Mouse (Mus musculus) stomach, embryonic 15.5 days (tissue): ENCODE data around the gene Egln2. TPM values are rescaled to one million over a fixed set of nuclear protein-coding genes. Genes with fewer than 3 reads are reported as not detected.

ENCODE experiments used
- ATAC-seq: fragments of 200-750 bp; cut with Nextera tagmentation; 2 replicates; pipeline ENCODE4 v1.8.0; 2017; ENCODE audit warnings: low read depth, moderate number of reproducible peaks, moderate TSS enrichment; ENCODE audit not compliant: insufficient read depth, low FRiP score
- H3K27ac ChIP-seq: fragments of 300-500 bp; sonication (generic); 2 replicates; pipeline ENCODE4 v1.5.1; 2015; ENCODE audit warnings: mild to moderate bottlenecking, inconsistent platforms
- H3K27me3 ChIP-seq: fragments of 300-500 bp; sonication (generic); replicated peaks from 2 replicates; pipeline ENCODE4 v1.6.1; 2015; ENCODE audit warnings: inconsistent platforms
- H3K36me3 ChIP-seq: fragments of 300-500 bp; sonication (generic); 2 replicates; pipeline ENCODE4 v1.6.1; 2015; ENCODE audit warnings: inconsistent platforms
- H3K4me1 ChIP-seq: fragments of 300-500 bp; sonication (generic); 2 replicates; pipeline ENCODE4 v1.6.1; 2015; ENCODE audit warnings: inconsistent platforms
- H3K4me2 ChIP-seq: fragments of 300-500 bp; sonication (generic); 2 replicates; pipeline ENCODE4 v1.6.1; 2015; ENCODE audit warnings: mild to moderate bottlenecking, inconsistent platforms
- H3K4me3 ChIP-seq: fragments of 300-500 bp; sonication (generic); replicated peaks from 2 replicates; pipeline ENCODE4 v1.5.1; 2015; ENCODE audit warnings: inconsistent platforms
- H3K9ac ChIP-seq: fragments of 300-500 bp; sonication (generic); 2 replicates; pipeline ENCODE4 v1.6.1; 2015; ENCODE audit warnings: inconsistent platforms
- H3K9me3 ChIP-seq: fragments of 300-500 bp; sonication (generic); 2 replicates; pipeline ENCODE4 v1.6.1; 2016; ENCODE audit warnings: inconsistent platforms
- WGBS: fragments of 180-500 bp; shearing (Covaris S2); methylation state at CpG from one replicate; pipeline ENCODE4 v1.1.7; 2015; 5-methylcytosine and 5-hydroxymethylcytosine counted together
- polyA plus RNA-seq: library from polyadenylated mRNA; unstranded; fragments of >200 nt; fragmentation: Nextera tagmentation; extraction: Ambion mirVana; gene quantifications from 2 replicates; pipeline ENCODE4 v1.2.1, GENCODE M21; 2015

Egln2 gene
- polyA plus RNA-seq, 1 experiment from 2014 or later = 68.9 TPM

DNA sequence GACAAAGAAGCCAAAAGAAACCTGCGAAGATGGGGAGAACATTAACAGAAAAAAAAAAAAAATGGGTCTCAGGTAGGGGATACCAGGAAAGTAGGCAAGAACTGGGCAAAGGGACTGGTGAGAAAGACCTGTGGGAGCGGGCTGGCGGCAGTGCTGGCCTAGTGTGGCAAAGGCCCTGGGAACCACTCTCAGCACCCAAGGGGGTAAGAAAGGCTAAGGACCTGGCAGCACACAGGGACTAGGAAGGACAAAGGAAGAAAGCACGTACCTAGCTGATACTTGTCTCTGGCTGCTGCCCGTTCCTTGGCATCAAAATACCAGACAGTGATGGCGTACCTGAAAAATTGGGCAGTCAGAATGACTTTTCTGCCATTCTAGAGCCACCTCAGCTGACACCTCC, 7.3 kb downstream of the Egln2 start:
- 91% methylated on average over 6 of the region's 6 CpGs for WGBS
- Histone ChIP-seq H3K4me1 (peaks cover 38% of the 10 kb centered on the region), H3K4me3 (no peak overlapping the region), H3K9ac (no peak overlapping the region), H3K27ac (no peak overlapping the region), H3K9me3 (no peaks in the 10 kb centered on the region), H3K27me3 (no peaks in the 10 kb centered on the region), H3K36me3 (peaks cover 34% of the 10 kb centered on the region), H3K4me2 (no peak overlapping the region)
- no peak for ATAC-seq

GRCm38 (mm10) chr7:27158171-27158570, 8.4 kb downstream of the Egln2 start:
- no peak overlapping the region for H3K27ac ChIP-seq
- no peak overlapping the region for H3K4me3 ChIP-seq
- H3K4me1 ChIP-seq = peaks cover 31% of the 10 kb centered on the region
- 94% methylated on average over 9 of the region's 9 CpGs for WGBS
- no peak overlapping the region for H3K4me2 ChIP-seq
- ATAC-seq = no peak
- H3K36me3 ChIP-seq = peaks cover 25% of the 10 kb centered on the region
- no peaks in the 10 kb centered on the region for H3K9me3 ChIP-seq
- no peak overlapping the region for H3K9ac ChIP-seq
- H3K27me3 ChIP-seq = no peaks in the 10 kb centered on the region

DNA sequence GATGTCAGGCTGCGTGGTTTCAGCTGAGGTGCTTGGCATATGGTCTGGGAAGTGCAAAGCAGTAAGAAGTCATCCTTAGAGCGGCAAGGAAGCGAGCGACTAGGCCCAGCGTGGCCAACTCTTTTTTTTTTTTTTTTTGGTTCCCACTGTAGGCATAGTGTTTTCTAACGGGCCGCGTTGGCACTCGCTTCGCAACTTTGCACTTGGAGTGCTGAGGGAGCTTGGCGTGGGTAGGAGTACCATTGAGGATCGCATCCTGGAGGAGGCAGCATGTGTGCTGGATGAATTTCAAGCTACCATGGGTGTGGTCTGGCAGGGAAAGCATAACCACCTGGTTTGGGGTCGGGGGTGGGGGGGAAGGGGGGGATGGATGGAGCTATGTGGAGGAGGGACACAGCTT, 10.6 kb downstream of the Egln2 start:
- H3K4me2 ChIP-seq = no peak overlapping the region
- no peak for ATAC-seq
- peaks cover 15% of the 10 kb centered on the region for H3K4me1 ChIP-seq
- H3K27me3 ChIP-seq = no peaks in the 10 kb centered on the region
- 75% methylated on average over 13 of the region's 13 CpGs for WGBS
- H3K27ac ChIP-seq = no peak overlapping the region
- no peak overlapping the region for H3K9ac ChIP-seq
- H3K36me3 ChIP-seq = peaks cover 19% of the 10 kb centered on the region
- H3K9me3 ChIP-seq = no peaks in the 10 kb centered on the region
- H3K4me3 ChIP-seq = no peak overlapping the region

- no peak within 1 kb of the TSS for H3K9ac ChIP-seq
Measured at GRCm38 (mm10) chr7:27153205-27153764, 13.3 kb downstream of the Egln2 start, which contains the start of gene Cyp2t4. Gene Cyp2t4, plus strand, starts transcription at chr7:27153714.

GRCm38 (mm10) chr7:27136410-27136996, 30.1 kb downstream of the Egln2 start:
- Histone ChIP-seq H3K9ac (no peak overlapping the region), H3K4me3 (no peak overlapping the region), H3K4me2 (no peak overlapping the region), H3K9me3 (no peaks in the 10 kb centered on the region), H3K27me3 (no peaks in the 10 kb centered on the region), H3K4me1 (0 out of 2 replicates have a peak, but pooled peaks cover 6% of the 10 kb centered on the region), H3K27ac (peak overlapping the region; percentile 16; the same call in 1 of the 2 replicates), H3K36me3 (no peaks in the 10 kb centered on the region)
- no peak for ATAC-seq
- WGBS = 39% methylated on average over 8 of the region's 8 CpGs

More at GRCm38 (mm10) chr7:27153205-27153764, 13.3 kb downstream of the Egln2 start, which contains the start of gene Cyp2t4:
- Histone ChIP-seq H3K27me3 (no peaks in the 10 kb centered on the region), H3K36me3 (peaks cover 6% of the 10 kb centered on the region), H3K4me3 (no peak within 1 kb of the TSS), H3K27ac (peak within 1 kb of the TSS; percentile 69), H3K4me2 (peak within 1 kb of the TSS; percentile 23; the same call in 1 of the 2 replicates), H3K9me3 (no peaks in the 10 kb centered on the region), H3K4me1 (peaks cover 4% of the 10 kb centered on the region; the same call in 1 of the 2 replicates)
- ATAC-seq = peak; percentile 78
- WGBS = 51% methylated on average over 10 of the region's 10 CpGs

GRCm38 (mm10) chr7:27133757-27134156, 32.8 kb downstream of the Egln2 start:
- no peak overlapping the region for H3K27ac ChIP-seq
- H3K9me3 ChIP-seq = no peaks in the 10 kb centered on the region
- no peak for ATAC-seq
- no peak overlapping the region for H3K9ac ChIP-seq
- no peak overlapping the region for H3K4me2 ChIP-seq
- WGBS = 72% methylated on average over 4 of the region's 4 CpGs
- H3K36me3 ChIP-seq = no peaks in the 10 kb centered on the region
- H3K4me1 ChIP-seq = 0 out of 2 replicates have a peak, but pooled peaks cover 6% of the 10 kb centered on the region
- no peak overlapping the region for H3K4me3 ChIP-seq
- H3K27me3 ChIP-seq = no peaks in the 10 kb centered on the region

GRCm38 (mm10) chr7:27133156-27133555, 33.4 kb downstream of the Egln2 start:
- 46% methylated on average over 12 of the region's 12 CpGs for WGBS
- no peaks in the 10 kb centered on the region for H3K27me3 ChIP-seq
- no peak overlapping the region for H3K4me3 ChIP-seq
- ATAC-seq = 0 out of 2 replicates have a peak, but pooled peaks have one; percentile 25
- no peak overlapping the region for H3K4me2 ChIP-seq
- 0 out of 2 replicates have a peak, but pooled peaks cover 6% of the 10 kb centered on the region for H3K4me1 ChIP-seq
- H3K27ac ChIP-seq = no peak overlapping the region
- H3K9me3 ChIP-seq = no peaks in the 10 kb centered on the region
- no peaks in the 10 kb centered on the region for H3K36me3 ChIP-seq
- H3K9ac ChIP-seq = no peak overlapping the region

DNA sequence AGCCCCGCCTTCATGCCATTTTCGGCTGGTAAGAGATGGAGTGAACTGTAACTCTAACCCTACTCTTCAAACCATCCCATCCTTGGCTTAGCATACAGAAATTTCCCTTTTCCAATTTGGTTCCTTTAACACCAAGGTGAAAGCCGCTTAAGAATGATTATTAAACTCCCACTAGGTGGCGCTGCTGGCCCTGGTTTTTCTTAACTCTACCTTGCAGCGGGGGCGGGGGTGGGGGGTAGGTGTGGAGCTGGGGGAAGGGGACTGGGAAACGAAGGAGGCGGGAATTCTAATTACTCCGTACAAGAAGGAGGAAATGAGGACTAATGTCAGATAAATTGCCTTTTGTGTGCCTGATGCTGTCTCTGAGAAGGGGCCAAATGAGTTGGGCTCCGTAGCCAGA, 34.0 kb downstream of the Egln2 start:
- Histone ChIP-seq H3K36me3 (no peaks in the 10 kb centered on the region), H3K4me3 (no peak overlapping the region), H3K27ac (no peak overlapping the region), H3K4me2 (no peak overlapping the region), H3K27me3 (no peaks in the 10 kb centered on the region), H3K9ac (no peak overlapping the region), H3K9me3 (no peaks in the 10 kb centered on the region), H3K4me1 (0 out of 2 replicates have a peak, but pooled peaks cover 6% of the 10 kb centered on the region)
- no peak for ATAC-seq
- 10% methylated on average over 10 of the region's 10 CpGs for WGBS

GRCm38 (mm10) chr7:27131387-27131786, 35.2 kb downstream of the Egln2 start:
- Histone ChIP-seq H3K27me3 (no peaks in the 10 kb centered on the region), H3K27ac (no peak overlapping the region), H3K36me3 (no peaks in the 10 kb centered on the region), H3K9ac (no peak overlapping the region), H3K4me2 (no peak overlapping the region), H3K4me1 (0 out of 2 replicates have a peak, but pooled peaks cover 6% of the 10 kb centered on the region), H3K9me3 (no peaks in the 10 kb centered on the region), H3K4me3 (no peak overlapping the region)
- ATAC-seq = no peak
- WGBS = 63% methylated on average over 2 of the region's 2 CpGs

GRCm38 (mm10) chr7:27130521-27131370, 35.9 kb downstream of the Egln2 start:
- no peak for ATAC-seq
- H3K9me3 ChIP-seq = no peaks in the 10 kb centered on the region

GRCm38 (mm10) chr7:27129811-27130210, 36.8 kb downstream of the Egln2 start:
- Histone ChIP-seq H3K4me1 (0 out of 2 replicates have a peak, but pooled peaks cover 6% of the 10 kb centered on the region), H3K36me3 (no peaks in the 10 kb centered on the region), H3K9ac (no peak overlapping the region), H3K9me3 (no peaks in the 10 kb centered on the region), H3K27ac (no peak overlapping the region), H3K4me3 (no peak overlapping the region), H3K4me2 (no peak overlapping the region), H3K27me3 (no peaks in the 10 kb centered on the region)
- no peak for ATAC-seq
- 85% methylated on average over 12 of the region's 12 CpGs for WGBS

More at GRCm38 (mm10) chr7:27130521-27131370, 35.9 kb downstream of the Egln2 start:
- Histone ChIP-seq H3K4me1 (0 out of 2 replicates have a peak, but pooled peaks cover 6% of the 10 kb centered on the region), H3K4me3 (no peak overlapping the region), H3K9ac (no peak overlapping the region), H3K27me3 (no peaks in the 10 kb centered on the region), H3K36me3 (no peaks in the 10 kb centered on the region), H3K4me2 (no peak overlapping the region), H3K27ac (no peak overlapping the region)
- 89% methylated on average over 22 of the region's 22 CpGs for WGBS
